Mouse (Mus musculus) testis, adult 2 months (tissue): Measurements from ENCODE around the gene Popdc2.

Experiments used
- CTCF ChIP-seq: fragments of 200-500 bp; IDR thresholded peaks from 2 replicates; pipeline ENCODE4 v1.5.1; 2012; ENCODE audit warnings: low read depth, mild to moderate bottlenecking, inconsistent platforms, low read length, moderate library complexity; ENCODE audit not compliant: control insufficient read depth, insufficient read depth, insufficient replicate concordance
- POLR2A ChIP-seq: fragments of 200-500 bp; IDR thresholded peaks from 2 replicates; pipeline ENCODE4 v1.6.1; 2012; ENCODE audit warnings: low read depth, mild to moderate bottlenecking, inconsistent platforms, low read length, moderate library complexity; ENCODE audit not compliant: control insufficient read depth

DNA sequence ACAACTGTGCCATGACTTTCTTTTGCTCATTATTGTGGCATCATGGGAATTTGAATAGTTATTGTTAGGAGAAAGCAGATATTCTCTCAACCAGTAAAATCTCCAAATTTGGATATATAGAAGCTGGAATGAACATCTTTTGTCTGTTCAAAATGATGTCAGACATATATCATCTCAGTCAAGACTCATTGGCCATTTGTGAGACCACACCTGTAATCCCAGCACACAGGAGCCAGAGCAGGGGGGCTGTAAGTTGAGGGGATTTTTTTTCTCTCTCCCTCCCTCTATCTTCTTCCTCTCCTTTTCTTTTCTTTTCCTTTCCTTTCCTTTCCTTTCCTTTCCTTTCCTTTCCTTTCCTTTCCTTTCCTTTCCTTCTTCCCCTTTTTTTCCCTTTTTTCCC is 9.2 kb upstream of the Popdc2 start:
- TF ChIP-seq POLR2A: no peak
- no peak for TF ChIP-seq CTCF
